Mouse (Mus musculus) kidney, adult 2 months (tissue): ENCODE results near the gene Trim43a. TPM values are rescaled to one million over a fixed set of nuclear protein-coding genes. Genes with fewer than 3 reads are reported as not detected.
"Not testable (repeated sequence)": the region's sequence is repeated elsewhere in the genome, so short reads cannot be mapped to it uniquely, and the experiment has no call there.

Experiments used
- DNase-seq: peaks from one replicate; pipeline ENCODE4 v3.0.0; 2021
- H3K27ac ChIP-seq: fragments of 200-500 bp; 2 replicates; pipeline ENCODE4 v1.5.1; 2012; ENCODE audit warnings: low read depth, low read length, control low read depth, inconsistent platforms; ENCODE audit not compliant: insufficient read depth
- H3K27me3 ChIP-seq: fragments of 200-500 bp; replicated peaks from 2 replicates; pipeline ENCODE4 v1.6.1; 2012; ENCODE audit warnings: mild to moderate bottlenecking, moderate library complexity, low read length, inconsistent platforms; ENCODE audit not compliant: control insufficient read depth, insufficient read depth
- H3K36me3 ChIP-seq: fragments of 200-500 bp; 2 replicates; pipeline ENCODE4 v1.6.1; 2012; ENCODE audit warnings: mild to moderate bottlenecking, moderate library complexity, low read length, inconsistent platforms; ENCODE audit not compliant: control insufficient read depth, insufficient read depth
- H3K4me1 ChIP-seq: fragments of 200-500 bp; 2 replicates; pipeline ENCODE4 v1.6.1; 2011; ENCODE audit warnings: low read length; ENCODE audit not compliant: control insufficient read depth, insufficient read depth
- H3K4me3 ChIP-seq: fragments of 200-500 bp; 2 replicates; pipeline ENCODE4 v1.5.1; 2011; ENCODE audit warnings: mild to moderate bottlenecking, low read depth, low read length, control low read depth; ENCODE audit not compliant: insufficient read depth
- CTCF ChIP-seq: fragments of 200-500 bp; conservative IDR thresholded peaks from 2 replicates; pipeline ENCODE4 v1.5.1; 2011; ENCODE audit warnings: low read depth, mild to moderate bottlenecking, control low read depth, low read length, moderate library complexity, mixed read lengths; ENCODE audit not compliant: insufficient read depth, insufficient read length
- POLR2A ChIP-seq: fragments of 200-500 bp; IDR thresholded peaks from one replicate; pipeline ENCODE4 v1.6.1; 2011; ENCODE audit warnings: low read depth, low read length, control low read depth
- WGBS: fragments of 180-500 bp; shearing (Covaris S2); methylation state at CpG from one replicate; pipeline ENCODE4 v1.1.7; 2018; 5-methylcytosine and 5-hydroxymethylcytosine counted together
- polyA plus RNA-seq: library from polyadenylated mRNA; depleted of rRNA; stranded (reverse); fragments of >200 nt; gene quantifications from 2 replicates; pipeline ENCODE4 v1.2.3, GENCODE M21; 2012

Gene Trim43a
- polyA plus RNA-seq, 1 experiment: not detected

DNA sequence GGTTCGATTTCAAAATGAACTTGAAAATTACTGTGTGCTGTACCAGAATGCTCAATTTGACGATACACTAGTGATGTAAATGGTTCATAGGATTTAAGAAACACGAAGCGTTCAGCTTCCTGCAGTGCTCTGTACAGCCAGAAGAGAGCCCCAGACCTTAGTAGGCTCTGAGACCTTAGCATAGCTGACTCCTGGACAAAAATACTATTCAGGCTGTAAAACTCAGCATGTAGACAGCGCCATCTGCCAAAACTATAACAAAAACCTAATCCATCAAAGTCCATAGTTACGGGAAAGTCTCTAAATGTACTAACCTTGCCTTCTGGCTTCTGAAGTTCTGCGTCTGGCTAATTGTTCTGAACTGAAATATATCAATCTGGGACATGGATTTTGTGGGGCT is 33.4 kb upstream of the Trim43a start:
- Histone ChIP-seq H3K36me3 (no peaks in the 10 kb centered on the region; the same call in 1 of the 2 replicates), H3K4me1 (no peaks in the 10 kb centered on the region; the same call in 1 of the 2 replicates), H3K4me3 (peak overlapping the region; percentile 20; the same call in 1 of the 2 replicates), H3K27me3 (no peaks in the 10 kb centered on the region), H3K27ac (no peak overlapping the region)
- 12% methylated on average over 7 of the region's 7 CpGs for WGBS
- TF ChIP-seq POLR2A: no peak
- peak; percentile 58 for TF ChIP-seq CTCF
- DNase-seq: peak; percentile 68

DNA sequence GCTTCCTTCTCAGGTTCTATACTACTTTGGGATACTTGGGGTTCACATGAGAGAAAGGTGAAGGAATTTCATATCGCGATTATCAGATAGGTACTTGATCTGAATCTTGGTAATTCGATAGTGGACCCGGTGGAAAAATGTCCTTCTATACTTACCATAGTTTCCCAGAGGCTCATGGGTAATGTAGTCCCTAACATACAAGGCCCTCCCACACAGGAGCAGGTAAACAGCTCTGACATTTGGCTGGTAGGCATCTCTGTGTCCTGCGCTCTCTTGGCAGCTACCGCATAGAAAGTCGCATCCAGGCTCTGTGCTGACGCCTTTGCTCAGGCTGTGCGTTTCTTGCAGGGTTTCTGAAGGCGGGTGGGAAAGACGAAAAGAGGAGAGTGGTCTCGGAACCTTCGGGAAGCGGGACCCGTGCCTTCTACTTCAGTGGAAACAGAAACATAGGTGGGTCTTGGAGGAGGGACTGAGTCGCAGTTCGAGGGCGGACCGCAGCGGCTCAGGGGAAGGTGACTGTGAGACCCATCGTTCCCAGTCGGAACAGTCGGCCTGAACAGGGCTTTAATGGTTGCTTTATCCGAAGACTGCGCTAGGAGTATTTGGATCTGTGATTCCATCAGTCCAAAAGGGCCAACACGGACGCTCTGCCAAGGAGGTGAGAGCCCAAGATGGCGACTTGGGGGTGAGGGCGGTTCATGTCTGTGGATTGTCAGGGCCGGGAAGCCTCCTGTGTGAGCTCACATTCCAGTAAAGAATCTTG is 32.7 kb upstream of the Trim43a start, which contains the start of gene Zfp949:
Gene Zfp949 (plus strand): TSS at position 170 of the 763 bp plus-strand sequence.
- H3K4me3 ChIP-seq: peak within 1 kb of the TSS; percentile 83
- DNase-seq: peak; percentile 94
- TF ChIP-seq CTCF (no peak), POLR2A (peak; percentile 50)
- peak within 1 kb of the TSS; percentile 54 for H3K27ac ChIP-seq
- H3K27me3 ChIP-seq: no peaks in the 10 kb centered on the region
- H3K36me3 ChIP-seq: no peaks in the 10 kb centered on the region; the same call in 1 of the 2 replicates
- H3K4me1 ChIP-seq: no peaks in the 10 kb centered on the region; the same call in 1 of the 2 replicates
- under 1% methylated on average over 30 of the region's 30 CpGs for WGBS

DNA sequence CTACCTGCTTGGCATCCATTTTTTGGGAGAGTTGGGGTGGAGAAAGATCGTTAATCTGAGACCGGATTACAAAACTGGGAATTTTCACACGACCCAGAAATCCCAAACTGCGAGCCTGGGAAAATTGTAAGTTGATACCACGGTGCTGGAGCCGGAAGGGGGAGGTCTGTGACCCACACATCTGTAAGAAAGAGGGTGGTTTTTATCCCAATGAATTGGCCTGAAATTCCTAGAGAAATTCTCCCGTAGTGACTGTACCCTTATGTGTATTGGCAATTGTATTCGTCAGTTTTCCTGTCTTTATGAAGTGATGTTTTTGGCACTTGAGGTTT is 32.1 kb upstream of the Trim43a start:
- H3K36me3 ChIP-seq: no peaks in the 10 kb centered on the region; the same call in 1 of the 2 replicates
- under 1% methylated on average over 8 of the region's 8 CpGs for WGBS
- peak overlapping the region; percentile 83 for H3K4me3 ChIP-seq
- DNase-seq: no peak
- H3K27me3 ChIP-seq: no peaks in the 10 kb centered on the region
- no peaks in the 10 kb centered on the region; the same call in 1 of the 2 replicates for H3K4me1 ChIP-seq
- H3K27ac ChIP-seq: peak overlapping the region; percentile 54; the same call in 1 of the 2 replicates
- no peak for TF ChIP-seq POLR2A
- no peak for TF ChIP-seq CTCF

DNA sequence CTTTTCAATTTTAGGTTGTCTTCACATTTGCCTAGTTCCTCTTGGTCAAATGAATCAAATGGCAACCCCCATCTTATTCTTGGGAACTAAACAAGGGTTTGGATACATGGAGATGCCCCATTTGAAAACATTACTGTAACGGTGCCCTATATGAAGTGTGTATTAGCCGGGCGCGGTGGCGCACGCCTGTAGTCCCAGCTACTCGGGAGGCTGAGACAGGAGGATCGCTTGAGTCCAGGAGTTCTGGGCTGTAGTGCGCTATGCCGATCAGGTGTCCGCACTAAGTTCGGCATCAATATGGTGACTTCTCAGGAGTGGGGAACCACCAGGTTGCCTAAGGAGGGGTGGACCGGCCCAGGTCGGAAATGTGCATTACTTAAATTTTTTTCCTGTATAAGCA is 27.6 kb upstream of the Trim43a start:
- TF ChIP-seq POLR2A (no peak), CTCF (no peak)
- H3K27me3 ChIP-seq: no peaks in the 10 kb centered on the region
- DNase-seq: no peak
- no peak overlapping the region for H3K4me3 ChIP-seq
- H3K27ac ChIP-seq: no peak overlapping the region
- peaks cover 1% of the 10 kb centered on the region for H3K36me3 ChIP-seq
- WGBS: 98% methylated on average over 14 of the region's 14 CpGs
- no peaks in the 10 kb centered on the region; the same call in 1 of the 2 replicates for H3K4me1 ChIP-seq

DNA sequence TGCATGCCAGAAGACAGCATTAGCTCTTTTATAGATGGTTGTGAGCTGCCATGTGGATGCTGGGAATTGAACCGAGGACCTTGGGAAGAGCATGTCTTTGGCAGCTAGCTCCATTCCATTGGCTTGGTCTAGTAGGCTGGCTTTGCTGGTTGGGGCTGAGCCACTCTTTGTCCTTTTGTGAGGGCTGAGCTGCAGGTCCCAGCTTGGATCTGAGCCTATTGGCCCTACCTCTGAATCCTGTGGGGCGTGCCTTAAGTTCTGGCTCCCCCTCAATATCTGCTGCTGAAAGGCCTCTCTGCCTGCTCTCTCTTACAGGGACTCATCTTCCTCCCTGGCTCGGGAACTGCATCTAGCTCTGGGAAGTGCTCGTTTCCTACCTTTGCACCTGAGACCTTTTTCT is 22.5 kb upstream of the Trim43a start:
- H3K27ac ChIP-seq: no peak overlapping the region
- H3K4me1 ChIP-seq: no peaks in the 10 kb centered on the region; the same call in 1 of the 2 replicates
- H3K27me3 ChIP-seq: no peaks in the 10 kb centered on the region
- no peak overlapping the region for H3K4me3 ChIP-seq
- WGBS: 90% methylated on average over 4 of the region's 4 CpGs
- no peak for DNase-seq
- TF ChIP-seq CTCF (no peak), POLR2A (no peak)
- peaks cover 10% of the 10 kb centered on the region for H3K36me3 ChIP-seq

DNA sequence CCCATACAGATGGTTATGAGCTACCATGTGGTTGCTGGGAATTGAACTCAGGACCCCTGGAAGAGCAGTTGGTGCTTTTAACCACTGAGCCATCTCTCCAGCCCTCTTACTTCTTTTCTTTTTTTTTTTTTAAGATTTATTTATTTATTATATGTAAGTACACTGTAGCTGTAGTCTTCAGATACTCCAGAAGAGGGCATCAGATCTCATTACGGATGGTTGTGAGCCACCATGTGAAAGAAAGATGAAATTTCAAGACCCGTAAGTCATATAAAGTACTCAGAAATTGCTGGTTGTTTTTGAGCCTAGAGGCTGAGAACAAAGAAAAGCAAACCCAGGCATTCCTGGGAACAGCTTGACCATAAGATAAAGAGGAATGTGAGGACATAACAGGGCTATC is 19.2 kb upstream of the Trim43a start:
- peaks cover 16% of the 10 kb centered on the region for H3K36me3 ChIP-seq
- 97% methylated on average over 2 of the region's 2 CpGs for WGBS

DNA sequence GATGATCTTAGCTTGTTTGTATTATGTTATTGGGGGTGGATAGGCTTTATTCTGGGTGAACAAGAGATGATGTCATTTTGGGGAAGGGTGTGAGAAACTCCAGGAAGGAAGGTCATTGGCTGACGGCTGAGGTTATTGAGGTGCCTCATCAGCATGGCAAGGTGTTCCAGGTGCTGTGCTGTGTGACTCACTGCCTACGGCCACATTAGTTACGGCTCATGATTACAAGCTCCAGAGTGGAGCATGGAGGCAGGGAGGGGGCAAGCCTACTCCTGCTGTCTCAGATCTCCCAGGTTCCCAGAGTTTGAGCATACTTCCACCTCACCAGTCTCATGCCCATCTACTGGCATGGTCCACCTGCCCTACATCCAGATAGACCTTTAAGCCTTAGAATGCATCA is 10.2 kb upstream of the Trim43a start:
- WGBS: 82% methylated on average over 3 of the region's 3 CpGs
- not testable (repeated sequence) for H3K27ac ChIP-seq, H3K4me1 ChIP-seq, H3K4me3 ChIP-seq, H3K27me3 ChIP-seq, DNase-seq
- peaks cover 34% of the 10 kb centered on the region for H3K36me3 ChIP-seq

More for the DNA sequence above, 19.2 kb upstream of the Trim43a start:
- not testable (repeated sequence) for H3K4me1 ChIP-seq, H3K27me3 ChIP-seq, H3K27ac ChIP-seq, H3K4me3 ChIP-seq, DNase-seq

DNA sequence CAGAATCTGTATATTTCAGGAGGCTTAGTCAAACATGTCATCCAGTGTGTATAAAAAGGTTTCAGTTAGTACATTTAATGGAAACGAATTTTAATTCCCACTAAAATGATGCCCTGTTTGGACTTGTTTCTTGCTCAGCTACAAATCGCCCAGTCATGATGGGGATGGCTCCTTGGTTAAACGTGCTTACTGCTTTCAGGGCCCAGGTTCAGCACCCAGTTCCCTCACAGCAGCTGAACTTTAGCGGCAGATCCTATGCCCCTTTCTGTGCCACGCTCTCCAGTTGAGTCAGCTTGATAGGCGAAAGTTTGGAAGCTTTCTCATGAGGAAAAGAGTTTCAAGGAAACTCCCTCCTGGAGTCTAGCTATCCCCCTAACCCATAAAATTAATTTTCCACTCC is 13.0 kb downstream of the Trim43a start:
- not testable (repeated sequence) for H3K4me3 ChIP-seq, H3K36me3 ChIP-seq, H3K27ac ChIP-seq, DNase-seq, H3K27me3 ChIP-seq, H3K4me1 ChIP-seq
- 50% methylated on average over 6 of the region's 6 CpGs for WGBS

DNA sequence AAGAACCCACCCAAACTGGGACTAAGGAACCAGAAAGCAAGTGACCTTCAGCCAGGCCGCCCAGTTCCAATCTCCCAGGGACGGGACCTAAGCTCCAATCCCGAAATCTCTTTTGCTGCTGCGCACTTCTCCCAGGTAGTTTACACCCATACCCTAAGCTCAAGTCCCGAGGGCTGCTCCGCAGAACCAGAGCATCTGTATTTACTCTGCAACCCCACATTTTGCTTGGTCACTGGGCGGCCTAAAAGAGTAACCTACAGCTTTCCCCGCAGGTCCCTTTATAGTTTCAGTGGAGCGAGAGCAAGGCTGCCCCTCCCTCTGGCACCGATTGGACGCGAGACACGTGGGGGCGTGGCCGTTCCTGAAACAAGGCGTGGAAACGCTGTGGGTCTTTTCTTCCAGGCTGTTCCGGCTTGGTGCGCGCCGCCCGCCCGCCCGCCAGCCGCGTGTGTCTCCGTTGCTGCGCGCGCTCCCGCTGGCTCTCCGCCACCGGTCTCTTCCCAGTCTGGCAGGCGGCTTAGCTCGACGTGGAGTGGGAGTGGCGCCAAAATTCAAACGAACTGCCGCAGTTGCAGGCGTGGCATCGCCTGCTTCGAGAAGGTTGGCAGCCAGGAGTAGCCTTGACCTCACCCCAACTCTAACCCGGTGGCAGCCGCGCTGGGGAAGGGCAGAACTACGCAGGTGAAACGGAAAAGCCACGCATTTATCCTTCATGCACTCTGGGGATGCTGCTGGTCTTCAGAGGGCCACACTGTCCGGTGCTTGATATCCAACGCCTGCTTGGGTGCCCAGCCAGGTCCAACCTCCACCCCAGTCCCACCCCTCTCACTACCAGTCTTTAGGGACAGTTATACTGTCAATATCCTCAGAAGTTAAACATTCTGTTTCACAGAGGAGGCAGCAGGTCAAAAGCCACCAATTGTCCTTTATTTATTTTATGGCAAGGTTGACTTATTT is 18.8 kb downstream of the Trim43a start:
- not testable (repeated sequence) for H3K4me1 ChIP-seq, H3K27me3 ChIP-seq, H3K36me3 ChIP-seq
- H3K27ac ChIP-seq: peak overlapping the region; percentile 60; the same call in 1 of the 2 replicates
- peak; percentile 100 for DNase-seq
- WGBS: 1% methylated on average over 49 of the region's 50 CpGs
- H3K4me3 ChIP-seq: peak overlapping the region; percentile 57
